Mouse (Mus musculus) cortical plate, adult 2 months (tissue): ENCODE results near the gene Adcy9.

ENCODE experiments used
- CTCF ChIP-seq: fragments of 200-500 bp; IDR thresholded peaks from 2 replicates; pipeline ENCODE4 v1.5.1; 2011; ENCODE audit warnings: mild to moderate bottlenecking, control low read depth, low read length; ENCODE audit not compliant: insufficient read depth; ENCODE audit errors: extremely low read depth
- POLR2A ChIP-seq: fragments of 200-500 bp; IDR thresholded peaks from 2 replicates; pipeline ENCODE4 v1.6.1; 2011; ENCODE audit warnings: mild to moderate bottlenecking, low read length, control low read depth; ENCODE audit not compliant: insufficient read depth; ENCODE audit errors: extremely low read depth

DNA sequence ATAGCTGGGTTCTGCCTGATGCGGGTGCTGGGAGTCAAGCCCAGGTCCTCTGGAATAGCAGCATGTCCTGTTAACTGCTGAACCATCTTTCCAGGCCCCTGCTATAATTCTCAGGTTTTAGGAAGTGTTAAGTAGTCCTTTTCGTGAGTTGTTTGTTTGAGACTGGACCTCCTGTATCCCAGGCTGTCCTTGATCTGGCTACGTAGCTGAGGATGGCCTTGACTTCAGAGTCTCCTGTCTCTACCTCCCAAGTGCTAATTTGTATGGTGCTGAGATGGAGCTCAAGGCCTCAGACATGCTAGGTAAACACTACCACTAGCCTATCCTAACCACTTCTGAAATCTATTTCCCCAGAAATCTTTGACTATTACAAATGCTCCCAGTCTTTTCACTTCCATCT is 37.9 kb downstream of the Adcy9 start:
- TF ChIP-seq CTCF (no peak), POLR2A (no peak)
